ENCODE assay signal across 9 mouse cellular contexts in genomic region chr10:79754856-79755516, GRCm38 (mm10). TPM values are rescaled to one million over a fixed set of nuclear protein-coding genes. Genes with fewer than 3 reads are reported as not detected.
DNase-seq lines count a peak whose midpoint lies in the region; ATAC-seq and TF ChIP-seq lines count a peak whose summit lies in the region.
"Had no signal": no experiment of that assay in that cellular context is flagged by ENCODE, and none has a peak within 500 bp of the region (broad histone marks: within the 10 kb centered on the region; RNA-seq: fewer than 3 reads in every experiment).

Fgf22 (plus strand) TSS chr10:79755076.

- no peaks in the 10 kb centered on the region for H3K9me3 ChIP-seq in E14TG2a.4 (ENCODE audit: low read length)
- H3K9me3 ChIP-seq in embryonic facial prominence, embryonic 15.5 days (replicated peaks): no peaks in the 10 kb centered on the region
- H3K9me3 ChIP-seq in heart, embryonic 12.5 days (replicated peaks): no peaks in the 10 kb centered on the region
- no peaks in the 10 kb centered on the region for H3K9me3 ChIP-seq in limb, embryonic 14.5 days (ENCODE audit: control insufficient read depth, low read length)
- no peaks in the 10 kb centered on the region for H3K9me3 ChIP-seq in midbrain, embryonic 11.5 days (ENCODE audit: control insufficient read depth, low read length)
- H3K9me3 ChIP-seq in stomach, embryonic 14.5 days (ENCODE audit: control insufficient read depth, low read depth, low read length): no peaks in the 10 kb centered on the region

- peak; percentile 79 for ATAC-seq in embryonic facial prominence, embryonic 15.5 days (ENCODE audit: insufficient number of reproducible peaks, low FRiP score, low TSS enrichment, low read depth)
- peak; percentile 71; the same call in 1 of the 2 replicates for ATAC-seq in heart, embryonic 12.5 days (ENCODE audit: insufficient number of reproducible peaks, low FRiP score)
- ATAC-seq in limb, embryonic 14.5 days (ENCODE audit: low FRiP score, low read depth): peak; percentile 62
- peak; percentile 92 for ATAC-seq in midbrain, embryonic 11.5 days (ENCODE audit: low FRiP score)
- peak; percentile 79; the same call in 1 of the 2 replicates for ATAC-seq in stomach, embryonic 14.5 days (ENCODE audit: insufficient number of reproducible peaks, insufficient read depth, low FRiP score, low read depth)
- ATAC-seq: Patski had no signal

- peaks cover 13% of the 10 kb centered on the region; the same call in 1 of the 2 replicates for H3K27me3 ChIP-seq in E14TG2a.4 (ENCODE audit: insufficient read depth, low read length)
- no peaks in the 10 kb centered on the region for H3K27me3 ChIP-seq in embryonic facial prominence, embryonic 15.5 days
- H3K27me3 ChIP-seq in heart, embryonic 12.5 days (replicated peaks): 0 out of 2 replicates have a peak, but pooled peaks cover 10% of the 10 kb centered on the region
- no peaks in the 10 kb centered on the region for H3K27me3 ChIP-seq in limb, embryonic 14.5 days (ENCODE audit: control insufficient read depth, insufficient read depth, low read length)
- H3K27me3 ChIP-seq in midbrain, embryonic 11.5 days (ENCODE audit: control insufficient read depth, insufficient read depth, low read length): no peaks in the 10 kb centered on the region
- no peaks in the 10 kb centered on the region for H3K27me3 ChIP-seq in stomach, embryonic 14.5 days (ENCODE audit: control insufficient read depth, insufficient read depth, low read length)
- H3K27me3 ChIP-seq: Patski had no signal

- H3K4me3 ChIP-seq in E14TG2a.4 (replicated peaks; ENCODE audit: low read length): peak within 1 kb of the TSS; percentile 77
- peak within 1 kb of the TSS; percentile 31 for H3K4me3 ChIP-seq in embryonic facial prominence, embryonic 15.5 days (replicated peaks)
- H3K4me3 ChIP-seq in heart, embryonic 12.5 days: peak within 1 kb of the TSS; percentile 42
- peak within 1 kb of the TSS; percentile 30 for H3K4me3 ChIP-seq in limb, embryonic 14.5 days (replicated peaks; ENCODE audit: low read length)
- peak within 1 kb of the TSS; percentile 31 for H3K4me3 ChIP-seq in midbrain, embryonic 11.5 days (ENCODE audit: low read depth, low read length)
- H3K4me3 ChIP-seq in stomach, embryonic 14.5 days (ENCODE audit: low read depth, low read length): peak within 1 kb of the TSS; percentile 19

- WGBS in embryonic facial prominence, embryonic 15.5 days: under 1% methylated on average over 36 of the region's 36 CpGs
- under 1% methylated on average over 36 of the region's 36 CpGs for WGBS in heart, embryonic 12.5 days
- 2% methylated on average over 36 of the region's 36 CpGs for WGBS in limb, embryonic 14.5 days
- under 1% methylated on average over 32 of the region's 36 CpGs for WGBS in midbrain, embryonic 11.5 days
- WGBS in stomach, embryonic 14.5 days: 2% methylated on average over 36 of the region's 36 CpGs

- peaks cover 47% of the 10 kb centered on the region for H3K4me1 ChIP-seq in E14TG2a.4 (replicated peaks; ENCODE audit: low read depth, low read length)
- H3K4me1 ChIP-seq in embryonic facial prominence, embryonic 15.5 days: peaks cover 10% of the 10 kb centered on the region
- peaks cover 8% of the 10 kb centered on the region for H3K4me1 ChIP-seq in heart, embryonic 12.5 days (replicated peaks)
- 0 out of 2 replicates have a peak, but pooled peaks cover 2% of the 10 kb centered on the region for H3K4me1 ChIP-seq in limb, embryonic 14.5 days (ENCODE audit: control insufficient read depth, insufficient read depth, low read length)
- peaks cover 8% of the 10 kb centered on the region for H3K4me1 ChIP-seq in midbrain, embryonic 11.5 days (ENCODE audit: control insufficient read depth, insufficient read depth, low read length)
- peaks cover 6% of the 10 kb centered on the region; the same call in 1 of the 2 replicates for H3K4me1 ChIP-seq in stomach, embryonic 14.5 days (ENCODE audit: control insufficient read depth, insufficient read depth, low read length)

- peak within 1 kb of the TSS; percentile 63 for H3K4me2 ChIP-seq in embryonic facial prominence, embryonic 15.5 days (replicated peaks)
- H3K4me2 ChIP-seq in heart, embryonic 12.5 days: peak within 1 kb of the TSS; percentile 82
- H3K4me2 ChIP-seq in limb, embryonic 14.5 days (replicated peaks; ENCODE audit: low read depth, low read length, severe bottlenecking): peak within 1 kb of the TSS; percentile 61
- H3K4me2 ChIP-seq in midbrain, embryonic 11.5 days: peak within 1 kb of the TSS; percentile 70
- H3K4me2 ChIP-seq in stomach, embryonic 14.5 days (replicated peaks; ENCODE audit: low read depth, low read length): peak within 1 kb of the TSS; percentile 52

- DNase-seq in brain, embryonic 14.5 days (ENCODE audit: low read depth): peak; percentile 69
- DNase-seq in kidney, adult 9 months: peak; percentile 75
- peak; percentile 46 for DNase-seq in limb, embryonic 14.5 days (ENCODE audit: low spot score)
- peak; percentile 91 for DNase-seq in midbrain, embryonic 11.5 days (ENCODE audit: low spot score, missing footprints)

- no peak for TF ChIP-seq CTCF in E14TG2a.4 (conservative IDR thresholded peaks at IDR 0.05; ENCODE audit: low read length)
- TF ChIP-seq CTCF in brain, embryonic 14.5 days (IDR thresholded peaks at IDR 0.05; ENCODE audit: borderline replicate concordance, extremely low read depth, insufficient read depth, insufficient read length): no peak

- no peak for TF ChIP-seq POLR2A in brain, embryonic 14.5 days (IDR thresholded peaks at IDR 0.05; ENCODE audit: borderline replicate concordance, extremely low read depth, insufficient read depth, insufficient read length, poor library complexity, severe bottlenecking)
- no peak for TF ChIP-seq POLR2A in limb, embryonic 14.5 days (IDR thresholded peaks at IDR 0.05; ENCODE audit: borderline replicate concordance, extremely low read depth, insufficient read depth, insufficient read length)

- no peak within 1 kb of the TSS for H3K27ac ChIP-seq in embryonic facial prominence, embryonic 15.5 days (replicated peaks)
- H3K27ac ChIP-seq in heart, embryonic 12.5 days (ENCODE audit: poor library complexity, severe bottlenecking): no peak within 1 kb of the TSS
- no peak within 1 kb of the TSS for H3K27ac ChIP-seq in limb, embryonic 14.5 days (replicated peaks; ENCODE audit: low read depth, low read length)
- no peak within 1 kb of the TSS for H3K27ac ChIP-seq in midbrain, embryonic 11.5 days (ENCODE audit: low read depth, low read length)
- no peak within 1 kb of the TSS for H3K27ac ChIP-seq in stomach, embryonic 14.5 days (ENCODE audit: low read length)

- peaks cover 31% of the 10 kb centered on the region for H3K36me3 ChIP-seq in E14TG2a.4 (ENCODE audit: insufficient read depth, low read length)
- peaks cover 38% of the 10 kb centered on the region for H3K36me3 ChIP-seq in embryonic facial prominence, embryonic 15.5 days
- H3K36me3 ChIP-seq in heart, embryonic 12.5 days: peaks cover 39% of the 10 kb centered on the region
- H3K36me3 ChIP-seq in limb, embryonic 14.5 days (ENCODE audit: control insufficient read depth, insufficient read depth, low read length): peaks cover 42% of the 10 kb centered on the region
- peaks cover 21% of the 10 kb centered on the region for H3K36me3 ChIP-seq in midbrain, embryonic 11.5 days (ENCODE audit: control insufficient read depth, insufficient read depth, low read length)
- peaks cover 34% of the 10 kb centered on the region for H3K36me3 ChIP-seq in stomach, embryonic 14.5 days (ENCODE audit: control insufficient read depth, insufficient read depth, low read length)

- H3K9ac ChIP-seq in embryonic facial prominence, embryonic 15.5 days: peak within 1 kb of the TSS; percentile 18; the same call in 1 of the 2 replicates
- H3K9ac ChIP-seq in heart, embryonic 12.5 days: peak within 1 kb of the TSS; percentile 65
- H3K9ac ChIP-seq in limb, embryonic 14.5 days (ENCODE audit: low read depth, low read length, severe bottlenecking): peak within 1 kb of the TSS; percentile 35; the same call in 1 of the 2 replicates
- H3K9ac ChIP-seq in midbrain, embryonic 11.5 days (ENCODE audit: low read length): peak within 1 kb of the TSS; percentile 51
- 0 out of 2 replicates have a peak within 1 kb of the TSS, but pooled peaks have one; percentile 14 for H3K9ac ChIP-seq in stomach, embryonic 14.5 days (replicated peaks; ENCODE audit: low read depth, low read length)

RNA-seq across cellular contexts. Expression of gene Fgf22, which starts in this region (rescaled TPM):
- polyA plus RNA-seq in brain, embryonic 14.5 days (2012; rRNA removed): 0.28 and 0.74 TPM in 2 replicates
- 2.5 and 3.9 TPM in 2 replicates for polyA plus RNA-seq in embryonic facial prominence, embryonic 15.5 days (2015; fragmentation: Nextera tagmentation; extraction: Ambion mirVana)
- 0.22 and 0.38 TPM in 2 replicates for polyA plus RNA-seq in heart, embryonic 12.5 days (2016; fragmentation: Nextera tagmentation; extraction: Ambion mirVana)
- polyA plus RNA-seq in limb, embryonic 14.5 days (2012; rRNA removed): 0.13 and 0.22 TPM in 2 replicates
- polyA plus RNA-seq in limb, embryonic 14.5 days (2014; fragmentation: Nextera tagmentation; extraction: Ambion mirVana): 0.21 and 0.80 TPM in 2 replicates
- 0.08 and 0.32 TPM in 2 replicates for polyA plus RNA-seq in midbrain, embryonic 11.5 days (2014; fragmentation: Nextera tagmentation; extraction: Ambion mirVana)
- polyA plus RNA-seq in stomach, embryonic 14.5 days (2014; fragmentation: Nextera tagmentation; extraction: Ambion mirVana): 0.29 and 0.39 TPM in 2 replicates

Comparison
In these comparisons a context has a peak if more than half of its experiments do, and no peak if none do; other contexts are left out.
1. Peak in DNase-seq in brain, embryonic 14.5 days; RNA of the gene not detected or under 1 TPM.
2. Peak in ATAC-seq, H3K4me3 ChIP-seq, H3K9ac ChIP-seq and H3K4me2 ChIP-seq in heart, embryonic 12.5 days; RNA of the gene not detected or under 1 TPM.
3. Peak in DNase-seq, ATAC-seq, H3K4me3 ChIP-seq, H3K9ac ChIP-seq and H3K4me2 ChIP-seq in limb, embryonic 14.5 days; RNA of the gene not detected or under 1 TPM.
4. Peak in DNase-seq, ATAC-seq, H3K4me3 ChIP-seq, H3K9ac ChIP-seq and H3K4me2 ChIP-seq in midbrain, embryonic 11.5 days; RNA of the gene not detected or under 1 TPM.
5. Peak in ATAC-seq, H3K4me3 ChIP-seq, H3K9ac ChIP-seq and H3K4me2 ChIP-seq in stomach, embryonic 14.5 days; RNA of the gene not detected or under 1 TPM.
6. H3K4me3 ChIP-seq: peak in every context shown above with its lines; median percentile 77 in E14TG2a.4; 42 in heart, embryonic 12.5 days; 31 in embryonic facial prominence, embryonic 15.5 days; 31 in midbrain, embryonic 11.5 days; 30 in limb, embryonic 14.5 days; 19 in stomach, embryonic 14.5 days.
7. H3K9ac ChIP-seq: peak in every context shown above with its lines; median percentile 65 in heart, embryonic 12.5 days; 51 in midbrain, embryonic 11.5 days; 35 in limb, embryonic 14.5 days; 18 in embryonic facial prominence, embryonic 15.5 days; 14 in stomach, embryonic 14.5 days.